Mouse (Mus musculus) fibroblast of lung, adult 2 months (primary cell): ENCODE results near the gene Ldlrad3.

Experiments
- DNase-seq: peaks from one replicate; pipeline ENCODE4 v3.0.0-alpha.2; 2011; ENCODE audit warnings: low read depth

Ldlrad3 gene

GRCm38 (mm10) chr2:102073266-102074037 is 112.7 kb downstream of the Ldlrad3 start:
- no peak for DNase-seq

DNA sequence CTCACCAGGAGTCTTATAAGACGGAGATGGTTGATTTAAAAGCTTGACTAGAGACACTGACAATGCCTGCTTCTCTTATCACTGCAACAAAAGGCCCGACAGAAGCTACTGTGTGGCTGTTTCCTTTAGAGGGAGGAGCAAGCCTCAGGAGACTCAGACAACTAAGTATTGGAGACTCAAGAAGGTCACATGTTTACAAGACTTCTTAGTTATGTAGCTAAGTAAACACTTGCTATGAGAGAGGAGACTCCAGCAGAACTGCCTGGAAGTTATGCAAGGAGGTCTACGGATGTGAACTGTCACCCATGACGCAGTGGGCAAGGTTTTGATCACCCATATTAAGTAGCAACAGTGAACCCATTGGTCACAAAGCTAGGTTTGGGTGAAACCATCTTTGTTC is 113.3 kb downstream of the Ldlrad3 start:
- DNase-seq = no peak

DNA sequence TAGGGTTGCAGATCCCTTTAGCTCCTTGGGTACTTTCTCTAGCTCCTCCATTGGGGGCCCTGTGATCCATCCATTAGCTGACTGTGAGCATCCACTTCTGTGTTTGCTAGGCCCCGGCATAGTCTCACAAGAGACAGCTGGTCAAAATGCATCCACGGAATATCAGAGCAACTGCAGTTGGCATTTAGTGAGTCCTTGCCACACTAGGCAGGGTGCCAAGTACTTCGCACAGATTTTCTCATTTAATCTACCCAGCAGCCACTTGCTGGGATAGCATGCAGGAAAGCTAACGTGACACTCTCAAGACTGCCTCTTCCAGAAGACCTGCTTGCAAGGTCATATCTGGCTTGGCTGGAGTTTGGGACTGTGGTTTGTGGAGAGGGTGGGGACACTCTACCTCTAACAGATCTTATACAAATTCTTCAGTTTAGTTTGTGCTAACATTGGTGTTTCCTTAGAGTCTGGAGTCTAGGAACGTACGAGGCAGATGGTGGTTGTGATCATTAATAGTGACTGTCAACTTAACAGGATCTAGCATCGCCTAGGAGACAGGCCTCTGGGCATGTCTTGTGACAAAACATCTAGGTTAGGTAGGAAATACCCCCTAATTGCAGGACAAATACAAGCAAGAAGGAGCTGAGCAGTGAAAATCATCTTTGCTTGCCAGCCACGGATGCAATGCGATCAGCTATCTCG is 115.0 kb downstream of the Ldlrad3 start:
- no peak for DNase-seq

DNA sequence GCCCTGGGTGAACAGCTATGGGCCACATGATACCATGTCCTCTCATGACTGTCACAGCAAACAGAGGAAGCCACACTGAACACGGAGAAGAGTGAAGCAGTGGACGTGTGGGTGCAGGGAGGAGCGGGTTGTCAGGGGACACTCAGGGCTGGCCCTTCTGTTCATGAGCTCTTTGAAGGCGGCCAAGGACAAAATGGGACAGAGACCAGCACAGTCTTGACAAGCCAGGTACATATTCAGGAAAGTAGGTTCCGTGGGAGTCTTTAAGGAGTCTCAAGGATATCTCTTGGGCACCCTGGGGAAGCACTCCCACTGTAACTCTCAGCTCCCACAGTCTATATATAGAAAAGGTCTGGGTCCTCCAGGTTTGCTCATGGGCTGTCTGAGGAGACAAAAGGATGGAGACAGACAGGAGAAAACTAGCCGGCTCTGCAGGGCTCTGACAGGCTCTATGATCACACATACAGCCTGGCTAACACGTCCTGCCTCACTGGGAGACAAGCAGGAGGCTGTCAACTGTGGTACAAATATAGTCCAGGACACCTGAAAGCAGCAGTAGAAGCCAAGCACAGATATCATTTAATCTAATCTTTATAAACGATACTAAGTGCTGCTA is 121.3 kb downstream of the Ldlrad3 start:
- DNase-seq = no peak

- no peak for DNase-seq
Observed at GRCm38 (mm10) chr2:102063906-102064505, 122.2 kb downstream of the Ldlrad3 start.

DNA sequence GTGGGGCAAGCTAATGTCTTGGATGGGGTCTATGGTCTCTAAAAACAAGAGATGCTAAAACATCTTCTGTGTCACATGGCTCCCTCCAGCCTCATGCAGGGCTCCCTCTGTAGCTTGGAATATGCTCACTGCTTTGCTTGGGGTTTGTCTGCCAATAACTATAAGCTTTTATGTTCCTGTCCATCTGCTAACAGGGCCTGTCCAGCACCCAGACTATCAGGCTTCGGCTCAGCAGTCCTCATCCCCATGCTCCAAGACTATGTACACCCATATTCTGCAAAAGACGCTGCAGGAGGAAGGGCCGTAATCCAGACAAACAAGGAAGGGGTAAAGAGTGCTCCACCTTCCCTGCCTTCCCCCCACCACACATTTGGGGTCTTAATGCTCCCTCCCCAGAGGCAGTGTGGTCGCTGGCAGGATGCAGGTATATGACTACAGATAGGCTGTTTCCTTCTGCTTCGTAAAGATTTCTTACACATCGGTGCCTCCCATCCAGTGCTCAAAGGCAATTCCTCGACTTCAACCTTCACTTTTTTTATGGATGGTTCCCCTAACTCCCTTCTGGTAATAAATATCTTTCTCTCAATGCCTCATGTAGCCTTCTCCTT is 123.2 kb downstream of the Ldlrad3 start:
- DNase-seq = no peak

GRCm38 (mm10) chr2:102061921-102062320 is 124.3 kb downstream of the Ldlrad3 start:
- no peak for DNase-seq

GRCm38 (mm10) chr2:102057746-102058145 is 128.4 kb downstream of the Ldlrad3 start:
- no peak for DNase-seq

GRCm38 (mm10) chr2:102057029-102057685 is 129.0 kb downstream of the Ldlrad3 start:
- DNase-seq = no peak

DNA sequence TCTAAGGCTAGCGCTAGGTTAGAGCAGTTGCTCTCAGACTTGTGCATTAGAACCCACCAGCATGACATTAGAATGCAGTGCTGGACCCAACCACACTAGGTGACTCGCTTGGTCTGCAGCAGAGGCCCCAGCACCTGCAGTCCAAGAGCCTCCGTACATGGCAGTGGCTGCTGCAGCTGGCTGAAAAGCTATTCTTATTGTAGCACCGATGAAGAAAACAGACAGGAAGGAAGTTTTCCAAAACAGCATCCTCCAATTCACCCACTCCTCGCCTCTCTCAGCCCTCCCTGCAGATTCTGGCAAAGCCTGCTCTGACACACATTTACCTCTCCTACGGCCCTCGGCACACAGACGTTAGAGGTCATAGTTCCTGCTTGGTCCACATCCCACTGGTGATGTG is 130.0 kb downstream of the Ldlrad3 start:
- DNase-seq = no peak

DNA sequence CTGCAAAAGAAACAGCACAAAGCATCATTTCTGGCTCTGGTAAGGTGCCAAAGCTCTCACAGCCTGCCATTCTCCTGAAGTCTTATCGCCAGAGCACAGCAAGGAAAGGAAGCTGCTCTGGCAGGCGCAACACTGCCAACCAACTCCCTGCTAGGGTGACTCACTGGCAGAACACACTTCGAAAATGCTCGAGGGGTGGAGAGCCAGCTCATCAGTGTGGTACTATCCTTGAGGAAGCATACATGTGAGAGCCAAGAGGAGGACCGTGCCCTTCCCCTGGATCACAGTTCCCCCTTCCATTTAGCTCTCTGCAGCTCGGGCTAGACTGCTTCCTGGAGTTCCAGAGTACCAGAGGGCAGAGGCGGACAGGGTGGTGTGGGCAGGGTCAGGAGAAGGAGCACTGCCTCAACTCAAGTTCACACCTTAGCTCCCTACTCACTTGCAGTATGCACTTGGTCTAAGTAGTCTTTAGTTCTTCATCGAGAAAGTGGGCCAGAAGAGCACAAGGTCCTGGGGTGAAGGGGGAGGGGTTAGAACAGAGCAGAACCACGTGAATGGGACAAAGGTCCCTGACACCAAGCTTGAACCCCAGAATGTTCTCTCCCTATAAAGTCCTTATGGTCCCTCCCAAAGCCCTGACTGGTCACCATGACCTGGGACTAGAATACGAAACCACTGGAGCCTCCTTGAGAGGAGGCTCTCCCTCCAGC is 133.1 kb downstream of the Ldlrad3 start:
- DNase-seq = peak; percentile 39

DNA sequence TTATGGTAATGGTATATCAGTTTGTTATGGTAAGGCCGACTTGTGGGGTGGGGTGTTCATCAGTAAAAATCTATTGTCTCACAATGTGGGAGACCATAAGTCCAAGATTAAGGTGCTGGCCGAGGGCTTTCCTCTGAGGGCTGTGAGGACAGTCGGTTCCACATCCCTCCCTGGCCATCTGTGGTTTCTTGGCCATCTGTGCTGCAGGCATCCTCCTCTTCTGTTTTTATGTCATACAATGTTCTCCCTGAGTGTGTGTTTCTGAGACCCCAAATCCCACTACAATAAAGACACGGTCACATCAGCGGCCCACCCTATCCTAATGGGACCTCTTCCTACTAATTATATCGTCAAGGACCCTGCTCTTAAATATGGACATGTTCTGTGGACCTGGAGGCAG is 133.8 kb downstream of the Ldlrad3 start:
- DNase-seq = no peak

GRCm38 (mm10) chr2:102049866-102050550 is 136.2 kb downstream of the Ldlrad3 start:
- DNase-seq = no peak

DNA sequence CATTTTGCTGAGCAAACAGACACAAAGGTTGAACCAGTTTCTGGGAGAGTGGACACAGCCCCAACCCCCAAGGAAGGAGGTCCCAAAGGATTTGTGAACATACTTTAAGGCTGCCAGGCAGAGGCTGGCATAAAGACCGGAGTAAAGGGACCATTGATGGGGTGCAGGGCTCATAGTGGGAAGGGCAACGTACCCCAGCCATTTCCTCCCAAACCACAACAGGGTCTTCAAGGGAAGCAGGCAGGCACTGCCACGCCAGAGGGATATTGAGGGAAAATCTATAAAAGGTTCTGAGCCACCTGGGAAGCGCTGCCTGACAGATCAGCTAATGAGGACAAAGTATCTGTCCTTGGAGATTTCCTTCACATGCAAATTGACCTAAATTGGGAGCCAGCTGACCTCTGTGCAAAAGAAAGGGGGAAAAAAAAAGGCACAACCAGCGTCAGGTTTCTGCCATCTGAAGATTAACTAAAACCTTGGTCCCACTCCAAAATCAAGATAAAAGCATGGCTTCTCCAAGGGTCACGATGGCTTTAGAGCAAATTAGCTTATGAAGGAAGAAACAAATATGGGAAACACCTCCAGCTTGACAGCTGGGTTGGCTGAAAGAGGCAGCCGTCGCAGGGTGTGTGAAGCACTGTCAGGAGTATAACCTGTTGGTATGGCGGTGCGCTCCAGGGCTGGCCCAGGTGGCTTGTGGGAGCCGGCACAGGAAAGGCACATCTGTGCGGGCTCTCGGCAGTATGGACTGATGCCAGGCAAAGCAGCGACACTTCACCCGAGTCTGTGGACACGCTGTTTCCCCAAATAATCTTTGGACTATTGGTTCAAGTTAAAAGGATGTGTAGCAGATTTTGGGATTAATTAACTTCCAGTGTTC is 137.6 kb downstream of the Ldlrad3 start:
- DNase-seq = no peak

DNA sequence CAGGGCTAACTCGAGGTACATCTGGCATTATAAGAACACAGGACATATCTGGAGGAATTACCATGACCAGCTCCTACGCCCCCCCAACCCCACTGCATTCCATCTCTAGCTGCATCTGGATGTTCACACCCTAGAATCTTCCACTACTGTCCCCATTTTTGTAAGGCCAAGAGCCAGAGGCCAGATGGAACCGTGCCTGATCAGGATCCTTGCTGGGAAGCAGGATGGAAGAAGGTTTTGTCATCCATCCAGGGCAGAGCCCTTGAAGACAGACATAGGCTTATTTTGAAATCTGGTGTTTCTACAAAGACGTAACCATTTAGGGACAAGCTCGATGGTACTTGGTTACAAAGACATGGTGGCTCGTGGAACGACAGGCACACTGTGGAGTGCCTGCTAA is 139.7 kb downstream of the Ldlrad3 start:
- DNase-seq = no peak

GRCm38 (mm10) chr2:102040456-102040855 is 145.7 kb downstream of the Ldlrad3 start:
- DNase-seq = no peak

- no peak for DNase-seq
Observed at GRCm38 (mm10) chr2:102040011-102040410, 146.2 kb downstream of the Ldlrad3 start.

GRCm38 (mm10) chr2:102038895-102039667 is 147.1 kb downstream of the Ldlrad3 start:
- peak; percentile 42 for DNase-seq
